Mouse (Mus musculus) testis, adult 2 months (tissue): ENCODE measurements around the gene 2200002D01Rik. TPM values are rescaled to one million over a fixed set of nuclear protein-coding genes. Genes with fewer than 3 reads are reported as not detected.

Source experiments
- H3K27ac ChIP-seq: fragments of 200-500 bp; 2 replicates; pipeline ENCODE4 v1.5.1; 2012; ENCODE audit warnings: low read depth, low read length; ENCODE audit not compliant: control insufficient read depth, insufficient read depth
- H3K27me3 ChIP-seq: fragments of 200-500 bp; 2 replicates; pipeline ENCODE4 v1.6.1; 2012; ENCODE audit warnings: mild to moderate bottlenecking, low read length, moderate library complexity; ENCODE audit not compliant: control insufficient read depth, insufficient read depth
- H3K36me3 ChIP-seq: fragments of 200-500 bp; 2 replicates; pipeline ENCODE4 v1.6.1; 2012; ENCODE audit warnings: mild to moderate bottlenecking, low read length; ENCODE audit not compliant: control insufficient read depth, insufficient read depth
- H3K4me1 ChIP-seq: fragments of 200-500 bp; 2 replicates; pipeline ENCODE4 v1.6.1; 2012; ENCODE audit warnings: low read length; ENCODE audit not compliant: control insufficient read depth, insufficient read depth
- H3K4me3 ChIP-seq: fragments of 200-500 bp; 2 replicates; pipeline ENCODE4 v1.5.1; 2012; ENCODE audit warnings: low read depth, mild to moderate bottlenecking, low read length, moderate library complexity, mixed read lengths; ENCODE audit not compliant: control insufficient read depth
- CTCF ChIP-seq: fragments of 200-500 bp; IDR thresholded peaks from 2 replicates; pipeline ENCODE4 v1.5.1; 2012; ENCODE audit warnings: low read depth, mild to moderate bottlenecking, inconsistent platforms, low read length, moderate library complexity; ENCODE audit not compliant: control insufficient read depth, insufficient read depth, insufficient replicate concordance
- POLR2A ChIP-seq: fragments of 200-500 bp; IDR thresholded peaks from 2 replicates; pipeline ENCODE4 v1.6.1; 2012; ENCODE audit warnings: low read depth, mild to moderate bottlenecking, inconsistent platforms, low read length, moderate library complexity; ENCODE audit not compliant: control insufficient read depth
- polyA plus RNA-seq: library from polyadenylated mRNA; depleted of rRNA; stranded (reverse); fragments of >200 nt; gene quantifications from 2 replicates; pipeline ENCODE4 v1.2.3, GENCODE M21; 2012

Gene 2200002D01Rik
- polyA plus RNA-seq, 1 experiment, result 0.15 TPM

- Histone ChIP-seq H3K4me3 (no peak overlapping the region), H3K36me3 (no peaks in the 10 kb centered on the region), H3K4me1 (peaks cover 20% of the 10 kb centered on the region), H3K27me3 (no peaks in the 10 kb centered on the region), H3K27ac (no peak overlapping the region)
- TF ChIP-seq CTCF, result no peak
- no peak for TF ChIP-seq POLR2A
Measured at GRCm38 (mm10) chr7:29284523-29284922, 36.3 kb upstream of the 2200002D01Rik start.

DNA sequence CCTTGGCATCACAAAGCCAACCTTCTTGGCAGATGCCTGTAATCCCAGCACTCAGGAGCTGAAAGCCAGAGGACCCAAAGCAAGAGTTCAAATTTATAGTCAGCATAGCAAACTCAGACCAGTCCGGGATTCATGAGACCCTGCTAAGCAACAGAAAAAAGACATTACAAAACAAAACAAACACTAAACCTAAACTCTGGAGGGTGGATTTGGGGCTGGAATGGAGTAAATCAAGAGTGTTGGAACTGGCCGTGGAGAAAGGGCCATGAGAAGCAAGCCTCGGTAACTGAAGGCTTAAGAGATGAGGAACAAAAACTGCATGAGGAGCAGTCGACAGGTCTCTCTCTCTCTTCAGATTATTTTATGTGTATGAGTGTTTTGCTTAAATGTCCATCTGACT is 35.6 kb upstream of the 2200002D01Rik start:
- Histone ChIP-seq H3K27ac (no peak overlapping the region), H3K4me3 (no peak overlapping the region), H3K36me3 (no peaks in the 10 kb centered on the region), H3K4me1 (peaks cover 17% of the 10 kb centered on the region), H3K27me3 (no peaks in the 10 kb centered on the region)
- no peak for TF ChIP-seq POLR2A
- TF ChIP-seq CTCF, result no peak

GRCm38 (mm10) chr7:29282074-29282554 is 33.8 kb upstream of the 2200002D01Rik start:
- peaks cover 11% of the 10 kb centered on the region for H3K4me1 ChIP-seq
- no peaks in the 10 kb centered on the region for H3K36me3 ChIP-seq
- H3K27ac ChIP-seq, result peak overlapping the region; percentile 92
- no peaks in the 10 kb centered on the region for H3K27me3 ChIP-seq
- TF ChIP-seq POLR2A (no peak; the same call in 1 of the 2 replicates), CTCF (no peak)
- H3K4me3 ChIP-seq, result peak overlapping the region; percentile 95

DNA sequence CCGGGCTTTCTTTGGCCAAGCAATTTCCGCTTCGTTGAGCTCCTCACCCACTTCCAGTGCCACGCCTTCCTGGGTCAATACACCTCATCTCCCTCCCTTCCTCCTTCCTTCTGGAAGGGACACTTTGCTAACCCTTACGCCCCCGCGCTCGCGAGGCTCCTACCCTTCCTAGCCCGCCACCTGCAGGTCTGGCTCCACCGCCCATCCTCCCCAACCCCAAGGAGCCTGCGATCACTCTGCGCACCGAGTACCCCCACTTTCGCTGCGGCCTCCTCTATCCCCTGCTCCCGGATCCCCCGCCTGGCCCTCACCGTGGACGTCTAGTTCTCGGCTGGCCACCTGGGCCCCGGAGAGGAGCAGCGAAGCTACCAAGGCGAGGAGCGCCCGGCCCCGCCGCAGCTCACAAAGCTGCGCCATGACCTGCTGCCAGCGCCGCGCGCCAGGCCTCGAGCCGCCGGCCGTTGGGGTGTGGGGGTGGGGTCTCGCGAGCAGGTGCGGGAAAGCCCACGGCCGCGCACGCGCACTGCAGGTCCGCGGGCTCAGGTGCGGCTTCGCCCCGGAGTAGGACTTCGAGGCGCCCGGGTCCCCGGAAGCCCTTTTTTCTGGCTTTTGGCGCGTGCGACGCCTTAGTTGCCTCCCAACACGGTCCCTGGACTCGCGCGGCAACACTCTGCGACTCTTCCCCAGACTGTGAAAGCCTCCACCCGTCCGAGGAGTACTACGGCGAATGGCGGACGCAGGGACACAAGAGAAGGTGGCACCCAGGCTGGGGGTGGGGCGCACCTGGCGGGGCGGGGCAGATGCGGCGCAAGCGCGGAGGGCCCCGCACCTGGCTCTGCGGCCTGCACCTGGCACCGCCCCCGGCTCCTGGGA is 33.2 kb upstream of the 2200002D01Rik start, which contains the start of gene Spint2:
TSS of gene Spint2 (minus strand) at position 712 of the 873 bp plus-strand sequence.
- TF ChIP-seq POLR2A (peak; percentile 60), CTCF (no peak)
- H3K4me1 ChIP-seq, result peaks cover 11% of the 10 kb centered on the region
- no peaks in the 10 kb centered on the region for H3K36me3 ChIP-seq
- H3K27ac ChIP-seq, result peak within 1 kb of the TSS; percentile 92
- no peaks in the 10 kb centered on the region for H3K27me3 ChIP-seq
- peak within 1 kb of the TSS; percentile 95 for H3K4me3 ChIP-seq

DNA sequence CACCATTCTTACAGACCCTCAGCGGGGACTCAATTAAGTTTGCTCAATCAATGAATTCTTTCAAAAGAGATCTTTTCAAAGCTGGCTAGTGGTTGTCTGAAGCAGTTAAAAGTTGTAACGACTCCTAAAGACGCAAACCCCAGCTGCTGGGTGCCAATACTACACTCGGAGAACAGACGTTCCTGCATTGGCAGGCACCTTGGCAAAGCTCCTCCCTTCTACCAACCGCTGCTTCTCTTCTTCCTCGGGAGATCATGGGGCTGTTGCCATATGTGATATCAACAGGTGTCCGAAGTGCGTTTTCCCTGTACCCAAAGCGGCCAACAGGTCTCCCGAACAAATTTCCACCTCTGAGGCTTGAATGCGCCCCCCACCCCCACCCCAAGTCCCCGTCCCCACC is 32.5 kb upstream of the 2200002D01Rik start:
- TF ChIP-seq CTCF, result no peak
- no peak for TF ChIP-seq POLR2A
- Histone ChIP-seq H3K36me3 (no peaks in the 10 kb centered on the region), H3K27ac (peak overlapping the region; percentile 91), H3K4me1 (peaks cover 11% of the 10 kb centered on the region), H3K27me3 (no peaks in the 10 kb centered on the region), H3K4me3 (peak overlapping the region; percentile 95)

- H3K4me3 ChIP-seq, result peak overlapping the region; percentile 95
- TF ChIP-seq POLR2A, result no peak
- no peak for TF ChIP-seq CTCF
Measured at GRCm38 (mm10) chr7:29279924-29280323, 31.7 kb upstream of the 2200002D01Rik start.

GRCm38 (mm10) chr7:29279261-29279660 is 31.0 kb upstream of the 2200002D01Rik start:
- H3K4me1 ChIP-seq, result peaks cover 11% of the 10 kb centered on the region
- H3K27ac ChIP-seq, result no peak overlapping the region
- no peaks in the 10 kb centered on the region for H3K27me3 ChIP-seq
- TF ChIP-seq POLR2A (no peak), CTCF (no peak)
- peak overlapping the region; percentile 59; the same call in 1 of the 2 replicates for H3K4me3 ChIP-seq
- H3K36me3 ChIP-seq, result no peaks in the 10 kb centered on the region

More at GRCm38 (mm10) chr7:29279924-29280323, 31.7 kb upstream of the 2200002D01Rik start:
- Histone ChIP-seq H3K36me3 (no peaks in the 10 kb centered on the region), H3K27ac (peak overlapping the region; percentile 91), H3K4me1 (peaks cover 11% of the 10 kb centered on the region), H3K27me3 (no peaks in the 10 kb centered on the region)

DNA sequence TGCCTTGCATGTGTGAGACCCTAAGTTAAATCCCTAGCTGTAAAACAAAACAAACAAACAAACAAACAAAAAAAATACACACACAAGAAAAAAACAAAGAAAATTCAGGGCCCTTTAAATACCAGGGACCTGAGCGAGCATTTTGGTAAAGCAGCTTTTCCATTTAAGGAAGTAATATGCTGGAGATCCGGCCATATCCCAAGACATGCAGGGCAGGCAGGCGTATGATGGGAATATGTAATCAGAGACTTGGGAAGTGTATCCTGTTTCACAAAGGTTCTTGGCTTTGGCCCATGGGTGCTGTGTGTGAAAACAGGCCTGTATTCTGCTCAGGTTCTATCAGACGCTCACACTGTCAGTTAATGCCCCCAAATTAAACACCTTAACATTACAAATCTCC is 29.2 kb upstream of the 2200002D01Rik start:
- Histone ChIP-seq H3K36me3 (no peaks in the 10 kb centered on the region), H3K4me3 (no peak overlapping the region), H3K27ac (no peak overlapping the region), H3K4me1 (peaks cover 9% of the 10 kb centered on the region), H3K27me3 (no peaks in the 10 kb centered on the region)
- TF ChIP-seq POLR2A, result no peak
- TF ChIP-seq CTCF, result no peak
